15 mouse cellular contexts compared by ENCODE assay signal in the genomic region with DNA sequence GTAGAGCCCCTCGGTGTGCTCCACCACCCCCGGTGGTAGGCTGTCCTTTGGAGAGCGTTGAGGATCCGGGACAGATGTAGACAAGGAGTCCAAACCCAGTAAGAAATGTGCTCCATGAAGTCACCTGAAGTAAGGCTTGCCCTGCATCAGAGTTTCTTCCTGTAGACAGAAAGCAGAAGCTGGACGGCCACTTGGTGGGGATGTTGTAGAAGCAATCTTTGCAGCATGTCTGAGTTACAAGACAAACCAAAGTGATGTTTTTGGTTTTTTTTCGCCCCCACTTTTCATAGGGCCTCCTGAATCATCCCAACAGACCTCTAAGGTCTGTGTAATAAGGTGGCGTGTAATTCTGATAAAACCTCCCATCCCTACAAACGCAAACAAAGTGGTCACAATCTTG. TPM values are rescaled to one million over a fixed set of nuclear protein-coding genes. Genes with fewer than 3 reads are reported as not detected.
A peak's percentile ranks its signal among the peaks of the same experiment; 100 is the strongest.
DNase-seq lines count a peak whose midpoint lies in the region; ATAC-seq and TF ChIP-seq lines count a peak whose summit lies in the region.
"Had no signal": no experiment of that assay in that cellular context is flagged by ENCODE, and none has a peak within 500 bp of the region (broad histone marks: within the 10 kb centered on the region; RNA-seq: fewer than 3 reads in every experiment).

No protein-coding gene starts in this region.

- no peak overlapping the region for H3K4me3 ChIP-seq in heart, postnatal 0 days (ENCODE audit: low read depth, low read length)
- H3K4me3 ChIP-seq in left cerebral cortex, adult 2 months = no peak overlapping the region
- H3K4me3 ChIP-seq in stomach, postnatal 0 days (ENCODE audit: low read depth, low read length) = no peak overlapping the region
- H3K4me3 ChIP-seq: embryonic facial prominence, embryonic 13.5 days; forebrain, embryonic 15.5 days; heart, embryonic 15.5 days had no signal

- no peak for ATAC-seq in heart, postnatal 0 days (ENCODE audit: insufficient read depth, low read depth)
- no peak for ATAC-seq in stomach, postnatal 0 days (ENCODE audit: low FRiP score, low TSS enrichment)
- ATAC-seq: CD4-positive, CD25-positive, alpha-beta regulatory T cell, adult 4 months; forebrain, embryonic 15.5 days had no signal

- intact Hi-C loops in left cerebral cortex, adult 2 months (cut with DNase I) = loop anchor here (10.0 kb wide), 1 partner anchor 945 kb away; no protein-coding TSS in a partner anchor

- no peaks in the 10 kb centered on the region for H3K27me3 ChIP-seq in heart, postnatal 0 days (ENCODE audit: control insufficient read depth, insufficient read depth, low read length)
- no peaks in the 10 kb centered on the region for H3K27me3 ChIP-seq in stomach, postnatal 0 days (ENCODE audit: control insufficient read depth, insufficient read depth, low read length)
- H3K27me3 ChIP-seq: embryonic facial prominence, embryonic 13.5 days; forebrain, embryonic 15.5 days; heart, embryonic 15.5 days; Patski had no signal

- no peak for TF ChIP-seq EP300 in heart, postnatal 0 days (IDR thresholded peaks at IDR 0.05; ENCODE audit: low read depth)
- TF ChIP-seq EP300 in stomach, postnatal 0 days (optimal IDR thresholded peaks at IDR 0.05) = no peak

- no peaks in the 10 kb centered on the region for H3K9me3 ChIP-seq in heart, postnatal 0 days (replicated peaks; ENCODE audit: control insufficient read depth, low read length)
- H3K9me3 ChIP-seq in stomach, postnatal 0 days (ENCODE audit: control insufficient read depth, low read length) = no peaks in the 10 kb centered on the region
- H3K9me3 ChIP-seq: embryonic facial prominence, embryonic 13.5 days; forebrain, embryonic 15.5 days; heart, embryonic 15.5 days had no signal

- 92% methylated on average over 8 of the region's 8 CpGs for WGBS in heart, postnatal 0 days
- 92% methylated on average over 8 of the region's 8 CpGs for WGBS in stomach, postnatal 0 days

- H3K27ac ChIP-seq in heart, postnatal 0 days (ENCODE audit: low read depth) = no peak overlapping the region
- H3K27ac ChIP-seq in left cerebral cortex, adult 2 months = no peak overlapping the region
- no peak overlapping the region for H3K27ac ChIP-seq in stomach, postnatal 0 days (replicated peaks)
- H3K27ac ChIP-seq: embryonic facial prominence, embryonic 13.5 days; forebrain, embryonic 15.5 days; heart, embryonic 15.5 days had no signal

- H3K36me3 ChIP-seq in heart, postnatal 0 days (replicated peaks; ENCODE audit: control insufficient read depth, insufficient read depth, low read length) = peaks cover 41% of the 10 kb centered on the region
- H3K36me3 ChIP-seq in stomach, postnatal 0 days (ENCODE audit: control insufficient read depth, insufficient read depth, low read length) = peaks cover 2% of the 10 kb centered on the region; the same call in 1 of the 2 replicates

- no peak overlapping the region for H3K4me2 ChIP-seq in heart, postnatal 0 days (ENCODE audit: low read depth, low read length)
- H3K4me2 ChIP-seq in stomach, postnatal 0 days (replicated peaks; ENCODE audit: low read depth) = no peak overlapping the region
- H3K4me2 ChIP-seq: embryonic facial prominence, embryonic 13.5 days; forebrain, embryonic 15.5 days; heart, embryonic 15.5 days had no signal

- DNase-seq in heart, postnatal 0 days (ENCODE audit: low spot score) = no peak
- no peak for DNase-seq in heart, adult 11 months
- DNase-seq in left cerebral cortex, adult 2 months (ENCODE audit: extremely low spot score in 1 of 2, low spot score in 2 of 2) = no peak
- no peak for DNase-seq in left cerebral cortex, adult 9 months (ENCODE audit: low spot score in 2 of 2)
- DNase-seq in right cerebral cortex, postnatal 10 days (ENCODE audit: low spot score in 2 of 2) = peak; percentile 61 to 65
- no peak for DNase-seq in right cerebral cortex, postnatal 25 days
- no peak for DNase-seq in stomach, postnatal 0 days (ENCODE audit: low spot score)
- DNase-seq: cerebellum, postnatal 25 days; gastrocnemius, postnatal 25 days had no signal

- peak; percentile 5; the same call in 1 of the 2 replicates for TF ChIP-seq CTCF in heart, postnatal 0 days (IDR thresholded peaks at IDR 0.05; ENCODE audit: low read depth)
- peak; percentile 34 for TF ChIP-seq CTCF in left cerebral cortex, adult 2 months (IDR thresholded peaks at IDR 0.05)
- peak; percentile 55 for TF ChIP-seq CTCF in stomach, postnatal 0 days (IDR thresholded peaks at IDR 0.05; ENCODE audit: low read depth)

- no peak overlapping the region for H3K9ac ChIP-seq in heart, postnatal 0 days (replicated peaks; ENCODE audit: low read depth, low read length)
- no peak overlapping the region for H3K9ac ChIP-seq in stomach, postnatal 0 days (ENCODE audit: low read length)
- H3K9ac ChIP-seq: embryonic facial prominence, embryonic 13.5 days; forebrain, embryonic 15.5 days; heart, embryonic 15.5 days had no signal

- H3K4me1 ChIP-seq in heart, postnatal 0 days (ENCODE audit: control insufficient read depth, insufficient read depth) = no peaks in the 10 kb centered on the region
- H3K4me1 ChIP-seq in stomach, postnatal 0 days (replicated peaks; ENCODE audit: control insufficient read depth, insufficient read depth) = no peaks in the 10 kb centered on the region
- H3K4me1 ChIP-seq: embryonic facial prominence, embryonic 13.5 days; forebrain, embryonic 15.5 days; heart, embryonic 15.5 days had no signal

RNA-seq across cellular contexts. Expression of a gene that starts 17.9 kb away (rescaled TPM):
- 9.7 and 15.1 TPM in 2 replicates for total RNA-seq in heart, postnatal 0 days (2014; rRNA removed; ENCODE audit: low replicate concordance)
- 13.4 and 15.3 TPM in 2 replicates for polyA plus RNA-seq in heart, postnatal 0 days (2015; fragmentation: Nextera tagmentation; extraction: Ambion mirVana)
- total RNA-seq in left cerebral cortex, adult 2 months (2021) = 10 to 100 TPM; 11.3 to 12.1 TPM
- 9.9 and 10.4 TPM in 2 replicates for polyA plus RNA-seq in stomach, postnatal 0 days (2015; fragmentation: Nextera tagmentation; extraction: Ambion mirVana)

RNA-seq across cellular contexts. Expression of a gene that starts 17.9 kb away (rescaled TPM):
- 209 and 215 TPM in 2 replicates for total RNA-seq in heart, postnatal 0 days (2014; rRNA removed; ENCODE audit: low replicate concordance)
- polyA plus RNA-seq in heart, postnatal 0 days (2015; fragmentation: Nextera tagmentation; extraction: Ambion mirVana) = 239 and 243 TPM in 2 replicates
- 100 to 1,000 TPM; 173 to 182 TPM for total RNA-seq in left cerebral cortex, adult 2 months (2021)
- 247 and 248 TPM in 2 replicates for polyA plus RNA-seq in stomach, postnatal 0 days (2015; fragmentation: Nextera tagmentation; extraction: Ambion mirVana)

RNA-seq across cellular contexts. Expression of a gene that starts 54.3 kb away (rescaled TPM):
- 20.8 and 41.0 TPM in 2 replicates for total RNA-seq in heart, postnatal 0 days (2014; rRNA removed; ENCODE audit: low replicate concordance)
- 22.1 and 22.8 TPM in 2 replicates for polyA plus RNA-seq in heart, postnatal 0 days (2015; fragmentation: Nextera tagmentation; extraction: Ambion mirVana)
- total RNA-seq in left cerebral cortex, adult 2 months (2021) = 10 to 100 TPM; 15.7 to 17.9 TPM
- polyA plus RNA-seq in stomach, postnatal 0 days (2015; fragmentation: Nextera tagmentation; extraction: Ambion mirVana) = 37.8 and 38.2 TPM in 2 replicates
- total RNA-seq: megakaryocyte progenitor cell, adult 5-6 weeks had no signal
- polyA plus RNA-seq: CD4-positive, CD25-positive, alpha-beta regulatory T cell, adult 4 months had no signal

Comparison
In these comparisons a context has a peak if more than half of its experiments do, and no peak if none do; other contexts are left out.
1. DNase-seq: peak in right cerebral cortex, postnatal 10 days (2 of 2); none in heart, postnatal 0 days (single experiment), heart, adult 11 months (single experiment), left cerebral cortex, adult 2 months (0 of 2), left cerebral cortex, adult 9 months (0 of 2), right cerebral cortex, postnatal 25 days (single experiment) and stomach, postnatal 0 days (single experiment).
2. CTCF ChIP-seq: peak in every context shown above with its lines; median percentile 55 in stomach, postnatal 0 days; 34 in left cerebral cortex, adult 2 months; 5 in heart, postnatal 0 days.